Mouse (Mus musculus) B cell, adult 2 months (primary cell): Measurements from ENCODE around the gene Mpz.
"Not testable (repeated sequence)": the region's sequence is repeated elsewhere in the genome, so short reads cannot be mapped to it uniquely, and the experiment has no call there.

ENCODE experiments used
- DNase-seq, 2 experiments: peaks; one replicate each; pipeline ENCODE4 v3.0.0; 2022

Mpz gene

GRCm38 (mm10) chr1:171135600-171135999 lies 14.9 kb upstream of the Mpz start:
- no peak for DNase-seq

GRCm38 (mm10) chr1:171137486-171138155 lies 12.9 kb upstream of the Mpz start:
- DNase-seq = not testable (repeated sequence)

GRCm38 (mm10) chr1:171142981-171143380 lies 7.5 kb upstream of the Mpz start:
- peak in 1 of 2 experiments; percentile 12 for DNase-seq

DNA sequence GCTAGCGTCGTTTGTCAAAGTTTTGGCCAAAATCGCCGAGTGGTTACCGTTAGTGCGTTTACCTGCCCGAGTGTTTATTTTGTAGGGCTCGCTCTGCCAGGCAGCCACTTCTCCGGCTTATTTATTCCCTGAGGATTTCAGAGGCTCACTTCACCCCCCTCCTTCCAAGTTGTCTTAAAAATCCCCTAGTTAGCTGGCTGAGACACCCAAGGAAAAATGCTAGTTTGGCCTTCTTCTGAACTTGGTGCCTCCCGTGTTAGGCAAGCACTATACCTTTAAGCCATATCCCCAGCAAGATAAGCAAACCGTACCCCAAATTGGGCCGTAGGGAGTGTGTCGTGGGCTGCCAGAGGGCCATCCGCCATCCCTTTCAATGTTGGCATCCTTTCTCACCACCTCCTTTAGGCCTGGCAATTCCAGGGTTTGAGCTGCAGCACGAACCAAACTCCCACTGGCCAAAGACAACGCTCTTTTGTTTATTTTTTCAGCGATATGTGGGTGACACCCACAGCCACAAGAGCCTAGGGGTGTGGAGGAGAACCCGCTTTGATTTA lies 404 bp downstream of the Mpz start:
- DNase-seq = no peak

DNA sequence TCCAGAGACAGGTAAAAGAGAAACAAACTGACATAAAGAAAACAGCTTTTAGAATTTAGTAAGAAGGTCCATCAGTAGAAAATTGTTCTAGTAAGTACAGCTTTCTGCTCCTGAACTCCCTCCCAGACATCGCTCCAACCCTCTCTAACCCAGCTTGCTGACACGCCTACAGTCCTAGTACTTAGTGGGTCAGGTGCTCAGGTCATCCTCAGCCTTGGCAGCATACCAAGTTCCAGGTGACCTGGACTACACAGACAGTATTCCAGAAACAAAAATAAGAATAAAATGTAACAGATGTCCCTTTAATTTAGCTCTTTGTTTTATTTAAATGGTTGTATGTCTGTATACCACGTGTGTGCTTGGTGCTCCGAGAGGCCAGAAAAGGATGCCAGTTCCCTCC lies 1.5 kb downstream of the Mpz start:
- no peak for DNase-seq

DNA sequence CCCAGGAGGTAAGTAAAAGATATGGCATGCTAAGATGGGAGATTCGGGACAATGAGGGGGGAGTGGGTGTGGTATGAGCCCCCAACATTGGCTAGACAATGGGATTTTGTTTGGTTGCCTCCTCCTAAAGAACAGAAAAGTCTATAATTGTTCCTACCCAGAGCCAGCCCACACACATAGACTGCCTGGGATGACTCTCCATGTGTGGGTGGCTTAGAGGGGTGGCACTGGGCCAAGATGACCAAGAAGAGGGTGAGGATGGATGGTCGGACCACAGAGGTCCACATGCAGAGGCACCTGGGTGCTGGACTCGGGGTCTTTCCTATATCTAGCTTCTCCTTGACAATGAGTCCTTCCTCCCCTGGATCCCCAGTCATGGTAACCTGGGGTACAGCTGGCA lies 6.1 kb downstream of the Mpz start:
- no peak for DNase-seq

DNA sequence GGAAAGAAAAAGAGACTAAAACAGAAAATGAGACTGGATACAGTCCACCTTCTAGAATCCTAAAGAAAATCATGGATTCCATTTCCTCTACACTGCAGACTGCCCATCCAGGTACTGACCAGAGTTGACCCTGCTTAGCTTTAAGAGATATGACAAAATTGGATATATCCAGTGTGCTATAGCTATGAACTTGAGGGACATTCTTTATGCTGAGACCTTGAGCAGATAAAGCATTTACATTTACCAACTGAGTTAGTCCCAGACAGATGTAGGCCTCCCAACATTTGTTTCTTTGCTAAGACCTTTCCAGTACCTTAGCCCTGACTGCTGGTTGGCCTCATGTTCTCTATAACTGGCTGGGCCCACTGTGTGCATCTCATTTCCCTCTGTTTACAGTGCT lies 7.5 kb downstream of the Mpz start:
- DNase-seq = no peak

- peak; percentile 29 to 31 for DNase-seq
Measured at GRCm38 (mm10) chr1:171159485-171159975, 9.0 kb downstream of the Mpz start.

DNA sequence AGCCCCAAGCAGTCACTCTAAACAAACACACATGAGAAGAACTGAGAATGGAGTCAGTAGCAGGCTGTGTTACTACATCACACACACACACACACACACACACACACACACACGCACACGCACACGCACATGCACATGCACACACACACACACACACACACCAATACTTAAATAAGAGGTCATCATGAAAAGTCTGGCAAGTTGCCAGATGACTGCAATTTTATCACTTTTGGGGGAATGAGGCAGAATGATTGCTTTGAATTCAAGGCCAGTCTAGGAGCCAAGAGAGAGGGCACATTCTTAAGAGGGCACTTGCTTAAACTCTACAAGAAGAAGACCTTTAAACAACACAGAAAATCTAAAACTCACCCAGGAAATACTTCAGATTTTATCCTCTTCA lies 12.0 kb downstream of the Mpz start:
- no peak for DNase-seq

DNA sequence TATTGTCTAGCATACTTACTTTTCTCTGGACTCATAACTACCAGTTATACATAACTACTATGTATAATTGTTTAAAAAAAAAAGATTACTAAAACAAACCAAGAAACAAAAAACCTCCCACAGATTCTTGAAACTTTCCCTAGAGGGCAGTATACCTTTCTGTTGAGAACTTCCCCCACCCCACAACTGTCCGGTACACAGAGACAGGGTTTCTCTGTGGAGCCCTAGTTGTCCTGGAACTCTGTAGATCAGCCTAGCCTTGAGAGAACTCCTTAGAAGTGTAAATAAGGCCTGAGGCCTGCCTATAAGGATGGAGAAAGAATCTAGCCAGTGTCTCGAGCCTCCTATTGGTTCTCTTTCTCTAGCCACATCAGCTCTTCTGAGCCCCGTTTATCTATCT lies 13.7 kb downstream of the Mpz start:
- DNase-seq = peak in 1 of 2 experiments; percentile 12

GRCm38 (mm10) chr1:171165629-171166345 lies 15.3 kb downstream of the Mpz start:
- no peak for DNase-seq

- no peak for DNase-seq
Measured at GRCm38 (mm10) chr1:171168906-171169305, 18.4 kb downstream of the Mpz start.

GRCm38 (mm10) chr1:171169913-171170312 lies 19.4 kb downstream of the Mpz start:
- DNase-seq = no peak

DNA sequence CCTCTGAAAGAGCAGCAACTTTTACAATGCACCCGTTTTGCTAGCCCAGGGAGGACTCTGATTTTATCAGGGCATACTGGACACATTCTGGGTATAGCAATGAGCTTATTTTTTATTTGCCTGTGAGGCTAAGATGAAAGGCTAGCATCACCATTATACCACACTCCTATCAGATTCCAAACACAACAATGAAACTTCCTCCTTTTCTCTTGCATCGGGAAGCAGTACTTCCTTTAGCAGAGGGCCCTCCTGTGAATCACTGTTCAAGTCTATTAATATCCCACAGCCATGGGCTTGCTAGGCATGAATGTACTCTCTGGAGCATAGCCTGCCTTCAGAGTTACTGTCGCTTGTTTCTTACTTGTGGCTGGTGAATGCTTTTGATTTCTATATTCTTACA lies 20.6 kb downstream of the Mpz start:
- no peak for DNase-seq

- DNase-seq = no peak
Measured at GRCm38 (mm10) chr1:171172779-171173178, 22.3 kb downstream of the Mpz start.

GRCm38 (mm10) chr1:171179487-171180171 lies 29.1 kb downstream of the Mpz start:
- no peak for DNase-seq

- no peak for DNase-seq
Measured at GRCm38 (mm10) chr1:171183025-171183424, 32.5 kb downstream of the Mpz start.

DNA sequence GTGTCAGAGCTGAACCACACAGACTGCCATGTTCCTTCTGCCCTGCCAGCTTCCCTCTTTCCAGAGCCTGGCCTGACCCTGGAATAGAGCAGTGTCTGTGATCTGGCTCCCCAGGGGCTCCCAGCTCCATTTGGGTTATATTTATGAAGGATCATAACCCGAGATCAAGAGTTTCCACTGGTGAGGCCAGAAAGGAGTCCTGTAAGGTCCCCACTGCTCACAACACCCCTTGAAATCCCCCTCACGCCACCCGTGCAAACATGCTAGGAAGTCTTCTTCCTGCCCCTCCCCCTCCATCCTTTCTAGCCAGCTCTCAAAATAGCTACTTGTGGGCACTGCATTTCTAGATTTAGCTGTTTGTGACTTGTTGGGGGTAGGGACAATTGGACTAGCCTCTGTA lies 33.1 kb downstream of the Mpz start:
- DNase-seq = peak; percentile 11 to 15

GRCm38 (mm10) chr1:171184314-171184713 lies 33.8 kb downstream of the Mpz start:
- peak; percentile 65 to 72 for DNase-seq

- DNase-seq = no peak
Measured at GRCm38 (mm10) chr1:171185655-171186054, 35.1 kb downstream of the Mpz start.

- DNase-seq = no peak
Measured at GRCm38 (mm10) chr1:171187851-171188700, 37.6 kb downstream of the Mpz start.

DNA sequence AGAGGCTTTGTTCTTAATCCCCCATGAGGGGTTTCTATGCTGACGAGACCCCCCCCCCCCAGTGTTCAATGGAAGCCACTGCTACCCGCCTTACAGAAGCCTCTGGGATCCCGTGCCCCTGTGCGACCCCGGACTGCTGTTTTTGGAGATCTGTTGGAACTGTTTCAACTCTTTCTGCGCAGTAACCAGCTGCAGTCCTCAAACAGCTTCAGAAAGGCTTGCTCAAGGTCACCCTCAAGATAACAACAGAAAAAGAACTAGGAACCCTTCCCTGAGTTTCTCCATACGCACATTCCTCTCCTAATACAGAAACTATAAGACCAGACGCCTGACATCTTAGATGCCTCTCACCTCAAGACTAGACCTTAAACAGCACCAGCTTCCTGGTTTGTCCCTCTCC lies 38.5 kb downstream of the Mpz start:
- no peak for DNase-seq
